Mouse (Mus musculus) forebrain, embryonic 13.5 days (tissue): ENCODE measurements around the gene Stat2. TPM values are rescaled to one million over a fixed set of nuclear protein-coding genes. Genes with fewer than 3 reads are reported as not detected.
A peak's percentile ranks its signal among the peaks of the same experiment; 100 is the strongest.
"Not testable (repeated sequence)": the region's sequence is repeated elsewhere in the genome, so short reads cannot be mapped to it uniquely, and the experiment has no call there.

Experiments used
- ATAC-seq: fragments of 200-750 bp; cut with Nextera tagmentation; 2 replicates; pipeline ENCODE4 v1.8.0; 2017
- H3K27ac ChIP-seq: fragments of 300-500 bp; sonication (generic); 2 replicates; pipeline ENCODE4 v1.5.1; 2015; ENCODE audit warnings: inconsistent platforms, mild to moderate bottlenecking, moderate library complexity
- H3K27me3 ChIP-seq: fragments of 300-500 bp; sonication (generic); 2 replicates; pipeline ENCODE4 v1.6.1; 2015; ENCODE audit warnings: mild to moderate bottlenecking, inconsistent platforms
- H3K36me3 ChIP-seq: fragments of 300-500 bp; sonication (generic); 2 replicates; pipeline ENCODE4 v1.6.1; 2015; ENCODE audit warnings: mild to moderate bottlenecking, inconsistent platforms; ENCODE audit not compliant: poor library complexity, severe bottlenecking
- H3K4me1 ChIP-seq: fragments of 300-500 bp; sonication (generic); 2 replicates; pipeline ENCODE4 v1.6.1; 2015; ENCODE audit warnings: inconsistent platforms
- H3K4me2 ChIP-seq: fragments of 300-500 bp; sonication (generic); 2 replicates; pipeline ENCODE4 v1.6.1; 2015; ENCODE audit warnings: inconsistent platforms, mild to moderate bottlenecking, moderate library complexity
- H3K4me3 ChIP-seq: fragments of 300-500 bp; sonication (generic); 2 replicates; pipeline ENCODE4 v1.5.1; 2015; ENCODE audit warnings: mild to moderate bottlenecking, inconsistent platforms
- H3K9ac ChIP-seq: fragments of 300-500 bp; sonication (generic); 2 replicates; pipeline ENCODE4 v1.6.1; 2015; ENCODE audit warnings: mild to moderate bottlenecking, inconsistent platforms
- H3K9me3 ChIP-seq: fragments of 300-500 bp; sonication (generic); replicated peaks from 2 replicates; pipeline ENCODE4 v1.6.1; 2016; ENCODE audit warnings: inconsistent platforms
- WGBS: fragments of 180-500 bp; shearing (Covaris S2); methylation state at CpG from one replicate; pipeline ENCODE4 v1.1.7; 2015; 5-methylcytosine and 5-hydroxymethylcytosine counted together
- polyA plus RNA-seq: library from polyadenylated mRNA; unstranded; fragments of >200 nt; fragmentation: Nextera tagmentation; extraction: Ambion mirVana; gene quantifications from 2 replicates; pipeline ENCODE4 v1.2.1, GENCODE M21; 2015

Gene Stat2
- polyA plus RNA-seq, 1 experiment from 2014 or later: 15.3 TPM

GRCm38 (mm10) chr10:128260376-128260775, 10.0 kb upstream of the Stat2 start:
- H3K9me3 ChIP-seq, ATAC-seq, H3K27me3 ChIP-seq, H3K4me2 ChIP-seq, H3K4me3 ChIP-seq, H3K27ac ChIP-seq, H3K4me1 ChIP-seq, H3K36me3 ChIP-seq, H3K9ac ChIP-seq: not testable (repeated sequence)
- WGBS: 89% methylated on average over 7 of the region's 7 CpGs

DNA sequence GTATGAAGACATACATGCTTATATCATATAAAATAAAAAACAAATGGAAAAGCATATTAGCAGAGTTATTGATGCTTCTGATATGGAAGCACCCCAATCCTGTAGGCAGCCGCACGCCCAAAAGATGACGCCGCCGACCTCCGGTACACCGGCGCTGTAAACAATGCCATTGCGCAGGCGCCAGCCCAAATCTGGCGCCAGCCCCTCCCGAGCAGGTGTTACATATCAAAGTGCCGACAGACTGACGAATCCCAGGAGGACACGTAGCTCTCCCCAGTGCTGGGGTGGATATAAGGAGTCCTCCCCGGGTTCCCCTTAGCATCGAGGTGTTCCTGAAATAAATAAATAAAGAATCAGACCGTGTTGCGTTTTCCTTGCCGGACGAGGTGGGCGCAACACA, 8.1 kb upstream of the Stat2 start:
- no peak for ATAC-seq
- Histone ChIP-seq H3K9me3 (no peaks in the 10 kb centered on the region), H3K27ac (no peak overlapping the region), H3K4me3 (no peak overlapping the region), H3K27me3 (no peaks in the 10 kb centered on the region), H3K9ac (no peak overlapping the region), H3K4me1 (no peaks in the 10 kb centered on the region), H3K4me2 (no peak overlapping the region), H3K36me3 (no peaks in the 10 kb centered on the region)
- 83% methylated on average over 22 of the region's 22 CpGs for WGBS

DNA sequence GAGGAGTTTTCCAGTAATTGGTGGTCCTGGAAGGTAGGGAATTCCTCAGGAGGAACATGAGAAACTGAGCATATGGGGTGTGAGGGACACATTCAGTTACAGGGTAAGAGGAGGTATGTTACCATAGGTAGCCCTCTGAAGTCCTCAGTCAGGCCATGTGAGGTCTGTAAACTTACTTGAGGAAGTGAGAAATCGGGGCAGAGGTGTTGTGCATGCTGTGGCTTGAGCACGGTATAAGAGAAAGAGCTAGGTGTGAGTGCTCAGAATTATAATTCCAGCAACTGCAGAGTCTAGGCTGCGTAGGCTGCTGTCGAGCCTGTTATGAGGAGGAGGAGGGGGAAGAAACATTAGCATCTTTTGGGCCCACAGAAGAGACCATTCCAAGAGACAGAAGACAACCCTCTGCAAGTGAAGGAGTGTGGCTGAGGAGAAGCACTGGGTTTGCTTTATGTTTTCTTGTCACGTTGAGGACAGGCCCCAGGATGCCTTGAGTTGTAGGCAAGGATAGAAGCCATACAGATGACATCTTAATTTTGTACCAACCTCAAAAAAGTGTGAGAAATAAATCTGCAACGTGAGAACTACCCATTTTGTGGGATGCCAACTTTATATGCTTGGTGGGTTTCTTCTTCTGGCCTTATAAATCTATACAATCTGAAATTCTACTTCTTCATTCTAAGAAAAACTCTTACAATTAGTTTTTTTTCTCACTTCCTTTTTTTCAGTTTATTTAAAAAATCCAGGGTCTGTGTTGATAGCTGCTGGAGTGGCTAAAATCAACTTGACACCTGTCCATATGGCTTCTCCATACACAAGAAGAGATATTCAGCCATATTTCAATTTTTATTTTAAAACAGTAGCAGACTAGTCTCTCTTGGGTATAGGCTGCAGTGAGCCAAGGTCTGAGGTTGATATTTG, 6.7 kb upstream of the Stat2 start:
- Histone ChIP-seq H3K9me3 (no peaks in the 10 kb centered on the region), H3K9ac (no peak overlapping the region), H3K27me3 (no peaks in the 10 kb centered on the region), H3K4me1 (no peaks in the 10 kb centered on the region), H3K36me3 (no peaks in the 10 kb centered on the region), H3K27ac (no peak overlapping the region), H3K4me3 (no peak overlapping the region), H3K4me2 (no peak overlapping the region)
- no peak for ATAC-seq
- WGBS: 83% methylated on average over 6 of the region's 6 CpGs

DNA sequence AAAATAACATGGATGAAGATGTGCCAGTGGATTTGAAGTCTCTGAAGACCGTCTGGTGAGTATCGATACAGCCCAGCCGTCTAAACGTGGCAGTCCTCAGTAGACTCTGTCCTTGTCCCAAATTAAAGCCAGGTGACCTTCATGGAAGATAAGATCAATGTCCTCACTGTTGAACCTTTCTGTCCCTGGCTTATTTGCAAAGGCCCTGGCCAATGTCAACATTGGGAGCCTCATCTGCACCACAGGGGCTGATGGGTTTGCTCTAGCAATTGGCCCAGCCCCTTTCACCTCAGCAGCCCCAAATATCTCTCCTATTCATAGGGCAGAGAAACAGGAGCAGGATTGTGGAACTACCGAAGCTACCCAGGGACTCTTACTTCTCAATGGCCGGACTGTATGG, 2.0 kb upstream of the Stat2 start, which contains the start of gene Apof:
Apof (plus strand) TSS at position 301 of the 400 bp plus-strand sequence.
- no peak for ATAC-seq
- no peaks in the 10 kb centered on the region for H3K36me3 ChIP-seq
- H3K4me2 ChIP-seq: no peak within 1 kb of the TSS
- no peak within 1 kb of the TSS for H3K9ac ChIP-seq
- H3K9me3 ChIP-seq: no peaks in the 10 kb centered on the region
- peaks cover 4% of the 10 kb centered on the region for H3K4me1 ChIP-seq
- no peak within 1 kb of the TSS for H3K27ac ChIP-seq
- WGBS: 89% methylated on average over 6 of the region's 6 CpGs
- H3K4me3 ChIP-seq: no peak within 1 kb of the TSS
- H3K27me3 ChIP-seq: peaks cover 7% of the 10 kb centered on the region; the same call in 1 of the 2 replicates

GRCm38 (mm10) chr10:128269206-128269910, 1.0 kb upstream of the Stat2 start:
- Histone ChIP-seq H3K36me3 (no peaks in the 10 kb centered on the region), H3K9ac (no peak overlapping the region), H3K4me2 (peak overlapping the region; percentile 75), H3K9me3 (no peaks in the 10 kb centered on the region), H3K4me1 (peaks cover 4% of the 10 kb centered on the region), H3K27me3 (peaks cover 7% of the 10 kb centered on the region; the same call in 1 of the 2 replicates), H3K27ac (no peak overlapping the region), H3K4me3 (no peak overlapping the region)
- ATAC-seq: no peak
- WGBS: 92% methylated on average over 16 of the region's 16 CpGs

GRCm38 (mm10) chr10:128270866-128271265, 507 bp downstream of the Stat2 start:
- H3K4me1 ChIP-seq: peaks cover 4% of the 10 kb centered on the region
- 49% methylated on average over 7 of the region's 7 CpGs for WGBS
- no peak for ATAC-seq
- peak overlapping the region; percentile 77 for H3K9ac ChIP-seq
- peak overlapping the region; percentile 75 for H3K27ac ChIP-seq
- H3K4me2 ChIP-seq: peak overlapping the region; percentile 75
- no peaks in the 10 kb centered on the region for H3K36me3 ChIP-seq
- H3K9me3 ChIP-seq: no peaks in the 10 kb centered on the region
- H3K4me3 ChIP-seq: peak overlapping the region; percentile 75
- H3K27me3 ChIP-seq: peaks cover 7% of the 10 kb centered on the region; the same call in 1 of the 2 replicates

- no peak for ATAC-seq
- H3K27ac ChIP-seq: no peak overlapping the region
- H3K27me3 ChIP-seq: peaks cover 7% of the 10 kb centered on the region; the same call in 1 of the 2 replicates
- H3K9ac ChIP-seq: no peak overlapping the region
- no peak overlapping the region for H3K4me3 ChIP-seq
- peaks cover 4% of the 10 kb centered on the region for H3K4me1 ChIP-seq
- no peak overlapping the region for H3K4me2 ChIP-seq
- H3K9me3 ChIP-seq: no peaks in the 10 kb centered on the region
- WGBS: 66% methylated on average over 2 of the region's 2 CpGs
- H3K36me3 ChIP-seq: peaks cover 6% of the 10 kb centered on the region; the same call in 1 of the 2 replicates
These were observed 1.5 kb downstream of the Stat2 start for GRCm38 (mm10) chr10:128271883-128272282.

- H3K27me3 ChIP-seq, H3K27ac ChIP-seq, H3K9me3 ChIP-seq, H3K4me3 ChIP-seq, H3K4me1 ChIP-seq, ATAC-seq, H3K36me3 ChIP-seq, H3K4me2 ChIP-seq, H3K9ac ChIP-seq: not testable (repeated sequence)
- 84% methylated on average over 5 of the region's 7 CpGs for WGBS
These were observed 2.6 kb downstream of the Stat2 start for GRCm38 (mm10) chr10:128272819-128273439.

GRCm38 (mm10) chr10:128275374-128275773, 5.0 kb downstream of the Stat2 start:
- peaks cover 26% of the 10 kb centered on the region for H3K36me3 ChIP-seq
- not testable (repeated sequence) for H3K4me2 ChIP-seq, H3K27me3 ChIP-seq, H3K9ac ChIP-seq, H3K9me3 ChIP-seq, H3K4me3 ChIP-seq, H3K4me1 ChIP-seq, ATAC-seq, H3K27ac ChIP-seq
- 100% methylated on average over 1 of the region's 1 CpGs for WGBS

GRCm38 (mm10) chr10:128278158-128278557, 7.8 kb downstream of the Stat2 start:
- no peaks in the 10 kb centered on the region for H3K27me3 ChIP-seq
- H3K4me3 ChIP-seq: no peak overlapping the region
- H3K9ac ChIP-seq: no peak overlapping the region
- no peaks in the 10 kb centered on the region for H3K4me1 ChIP-seq
- H3K9me3 ChIP-seq: no peaks in the 10 kb centered on the region
- no peak overlapping the region for H3K27ac ChIP-seq
- H3K36me3 ChIP-seq: peaks cover 52% of the 10 kb centered on the region
- no peak for ATAC-seq
- no peak overlapping the region for H3K4me2 ChIP-seq
- 67% methylated on average over 6 of the region's 6 CpGs for WGBS

DNA sequence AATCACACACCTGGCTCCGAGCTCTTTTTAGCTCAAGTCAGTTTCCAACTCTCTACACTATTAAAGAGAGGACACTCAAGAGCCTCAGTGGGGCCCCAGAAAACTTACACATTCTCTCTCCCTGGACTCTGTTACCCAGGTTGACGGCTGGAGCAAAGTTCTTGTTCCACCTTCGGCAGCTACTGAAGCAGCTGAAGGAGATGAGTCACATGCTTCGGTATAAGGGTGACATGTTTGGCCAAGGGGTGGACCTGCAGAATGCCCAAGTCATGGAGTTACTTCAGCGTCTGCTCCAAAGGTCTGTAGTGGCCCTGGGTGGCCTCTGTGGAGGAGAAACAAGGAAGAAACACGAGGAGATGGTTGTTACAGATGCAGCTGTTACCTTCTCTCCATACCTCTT, 10.6 kb downstream of the Stat2 start:
- Histone ChIP-seq H3K4me2 (no peak overlapping the region), H3K36me3 (peaks cover 73% of the 10 kb centered on the region)
- WGBS: 91% methylated on average over 6 of the region's 6 CpGs

GRCm38 (mm10) chr10:128281682-128282081, 11.3 kb downstream of the Stat2 start:
- H3K9me3 ChIP-seq: no peaks in the 10 kb centered on the region
- no peaks in the 10 kb centered on the region for H3K4me1 ChIP-seq
- no peak overlapping the region for H3K4me2 ChIP-seq
- no peak overlapping the region for H3K4me3 ChIP-seq
- no peak overlapping the region for H3K27ac ChIP-seq
- 93% methylated on average over 14 of the region's 14 CpGs for WGBS
- no peak overlapping the region for H3K9ac ChIP-seq
- ATAC-seq: no peak
- peaks cover 77% of the 10 kb centered on the region for H3K36me3 ChIP-seq
- H3K27me3 ChIP-seq: no peaks in the 10 kb centered on the region

More for the DNA sequence above, 10.6 kb downstream of the Stat2 start:
- ATAC-seq: no peak
- Histone ChIP-seq H3K27me3 (no peaks in the 10 kb centered on the region), H3K9ac (no peak overlapping the region), H3K9me3 (no peaks in the 10 kb centered on the region), H3K4me1 (no peaks in the 10 kb centered on the region), H3K4me3 (no peak overlapping the region), H3K27ac (no peak overlapping the region)
